Mouse (Mus musculus) urinary bladder, postnatal 10 days (tissue): Measurements from ENCODE around the gene Mmp9.

Source experiments
- DNase-seq: peaks from one replicate; pipeline ENCODE4 v3.0.0; 2022; ENCODE audit warnings: low spot score

Mmp9 gene

DNA sequence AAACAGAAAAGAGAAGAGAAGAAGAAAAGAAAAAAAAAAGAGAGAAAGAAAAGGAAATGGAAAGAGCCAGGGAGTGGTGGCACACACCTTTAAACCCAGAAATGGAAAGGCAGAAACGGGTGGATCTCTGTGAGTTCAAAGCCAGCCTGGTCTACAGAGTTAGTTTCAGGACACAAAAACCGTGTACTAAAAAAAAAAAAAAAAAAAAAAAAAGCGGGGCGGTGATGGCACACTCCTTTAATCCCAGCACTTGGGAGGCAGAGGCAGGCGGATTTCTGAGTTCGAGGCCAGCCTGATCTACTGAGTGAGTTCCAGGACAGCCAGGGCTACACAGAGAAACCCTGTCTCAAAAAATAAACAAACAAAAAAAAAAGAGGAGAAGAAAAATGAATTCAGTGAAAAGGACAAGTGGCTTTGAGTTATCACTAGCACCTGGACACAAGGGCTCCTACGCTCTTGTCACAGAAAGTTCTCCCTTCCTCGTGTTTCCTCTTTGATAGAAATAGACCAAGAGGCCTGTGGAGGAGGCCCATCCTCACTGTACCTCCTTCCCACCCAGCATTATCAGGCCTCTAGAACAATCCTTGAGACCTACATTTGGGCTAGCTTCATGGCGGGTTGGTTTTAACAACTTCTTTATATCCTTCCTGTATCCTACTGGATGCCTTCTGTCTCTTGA is 27.7 kb upstream of the Mmp9 start:
- no peak for DNase-seq

DNA sequence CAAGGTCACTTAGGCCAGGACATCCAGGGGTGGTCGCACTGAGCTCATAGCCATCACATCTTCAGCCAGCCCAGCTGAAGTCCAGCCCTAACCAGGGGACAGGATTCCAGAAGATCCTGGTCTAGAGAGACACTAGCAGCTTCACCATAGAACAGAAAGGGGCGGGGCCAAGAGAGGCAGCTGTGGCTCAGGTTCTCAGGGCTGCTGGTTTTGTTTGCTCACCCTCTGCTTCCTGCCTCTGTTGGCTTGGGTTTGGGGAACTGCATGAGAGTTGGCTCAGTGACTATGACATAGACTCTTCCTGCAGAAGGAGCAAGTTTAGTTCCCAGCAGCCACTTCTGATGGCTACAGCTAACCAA is 27.2 kb upstream of the Mmp9 start:
- DNase-seq, result no peak

DNA sequence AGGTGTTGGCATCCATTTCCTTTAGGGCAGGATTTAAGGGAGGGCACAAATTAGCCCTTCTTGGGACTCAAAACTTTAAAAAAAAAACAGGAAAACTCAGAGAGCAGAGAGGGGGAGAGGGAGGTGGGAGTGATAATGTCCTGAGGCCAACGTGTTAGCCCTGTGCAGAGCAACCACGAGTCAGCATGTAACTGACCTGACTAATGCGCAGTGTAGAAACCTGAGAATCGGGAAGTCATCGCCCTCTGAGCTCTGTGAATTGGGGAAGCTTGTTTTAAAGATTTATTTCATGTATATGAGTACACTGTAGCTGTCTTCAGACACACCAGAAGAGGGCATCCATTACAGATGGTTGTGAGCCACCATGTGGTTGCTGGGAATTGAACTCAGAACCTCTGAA is 23.8 kb upstream of the Mmp9 start:
- no peak for DNase-seq

DNA sequence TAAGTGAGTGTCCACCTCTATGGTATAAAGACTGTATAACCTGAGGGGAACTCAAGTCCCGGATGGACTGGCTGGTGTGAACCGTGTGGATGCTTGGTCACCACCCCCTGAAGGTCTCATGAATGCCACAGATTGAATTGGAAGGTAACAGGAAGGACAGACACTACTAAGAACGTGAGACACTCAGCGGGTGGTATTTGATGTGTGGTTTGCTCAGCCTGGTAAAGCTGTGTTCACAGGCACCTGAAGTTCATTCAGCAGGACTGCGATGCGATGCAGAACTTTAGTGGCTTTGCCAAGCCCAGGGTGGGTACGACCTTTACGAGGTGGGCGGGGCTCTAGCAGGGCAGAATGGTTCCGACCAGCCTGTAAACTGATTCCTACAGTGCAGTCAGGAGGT is 23.2 kb upstream of the Mmp9 start:
- no peak for DNase-seq

DNA sequence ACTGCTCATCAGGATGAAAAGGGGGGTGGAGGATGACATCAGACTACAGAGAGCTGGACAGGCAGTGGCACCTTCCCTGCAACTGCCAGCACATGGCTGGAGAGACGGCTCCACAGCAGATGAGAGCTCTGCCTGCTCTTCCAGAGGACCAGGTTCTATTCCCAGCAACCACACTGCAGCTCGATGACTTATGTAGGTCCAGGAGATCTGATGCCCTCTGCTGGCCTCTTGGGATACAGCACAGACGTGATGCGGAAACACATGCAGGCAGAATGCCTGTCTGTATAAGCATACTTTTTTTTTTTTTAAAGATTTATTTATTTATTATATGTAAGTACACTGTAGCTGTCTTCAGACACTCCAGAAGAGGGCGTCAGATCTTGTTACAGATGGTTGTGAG is 22.3 kb upstream of the Mmp9 start:
- DNase-seq, result no peak

DNA sequence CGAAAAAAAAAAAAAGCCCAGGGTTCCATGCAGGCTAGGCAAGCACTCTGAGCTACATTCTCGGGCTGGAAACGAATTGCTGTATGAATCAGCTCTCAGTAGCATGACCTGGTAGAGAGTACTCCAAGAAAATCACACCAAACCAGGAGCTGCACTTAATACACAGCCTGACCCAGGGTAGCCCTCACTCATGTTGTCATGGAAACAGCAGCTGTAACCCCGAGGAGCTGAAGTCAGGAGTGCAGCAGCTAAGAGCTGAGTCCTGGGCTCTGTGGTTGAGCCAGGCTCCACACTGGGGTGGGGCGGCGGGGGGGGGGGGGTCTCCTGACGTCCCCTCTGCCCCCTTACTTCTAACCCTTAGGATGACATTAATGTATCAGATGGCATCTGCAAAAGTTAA is 18.6 kb upstream of the Mmp9 start:
- DNase-seq, result no peak

DNA sequence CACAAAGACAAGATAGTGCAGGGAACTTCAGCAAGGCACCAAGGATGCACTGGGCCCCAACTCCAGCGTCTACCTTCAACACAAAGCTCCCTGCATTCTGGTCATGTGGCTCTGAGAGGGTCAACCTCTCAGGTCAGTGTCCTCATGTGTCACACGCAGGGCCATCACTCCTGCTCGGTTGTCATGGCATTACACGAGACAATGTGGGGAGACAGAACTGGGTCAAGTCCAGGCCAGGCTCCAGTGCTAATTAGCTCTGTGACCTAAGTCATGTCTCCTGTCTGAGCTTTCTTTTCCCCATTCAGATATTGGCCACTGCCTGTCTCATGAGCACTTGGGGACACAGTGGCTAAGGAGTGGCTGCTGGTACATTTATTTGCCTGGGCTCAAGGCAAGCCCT is 17.3 kb upstream of the Mmp9 start:
- DNase-seq, result no peak

DNA sequence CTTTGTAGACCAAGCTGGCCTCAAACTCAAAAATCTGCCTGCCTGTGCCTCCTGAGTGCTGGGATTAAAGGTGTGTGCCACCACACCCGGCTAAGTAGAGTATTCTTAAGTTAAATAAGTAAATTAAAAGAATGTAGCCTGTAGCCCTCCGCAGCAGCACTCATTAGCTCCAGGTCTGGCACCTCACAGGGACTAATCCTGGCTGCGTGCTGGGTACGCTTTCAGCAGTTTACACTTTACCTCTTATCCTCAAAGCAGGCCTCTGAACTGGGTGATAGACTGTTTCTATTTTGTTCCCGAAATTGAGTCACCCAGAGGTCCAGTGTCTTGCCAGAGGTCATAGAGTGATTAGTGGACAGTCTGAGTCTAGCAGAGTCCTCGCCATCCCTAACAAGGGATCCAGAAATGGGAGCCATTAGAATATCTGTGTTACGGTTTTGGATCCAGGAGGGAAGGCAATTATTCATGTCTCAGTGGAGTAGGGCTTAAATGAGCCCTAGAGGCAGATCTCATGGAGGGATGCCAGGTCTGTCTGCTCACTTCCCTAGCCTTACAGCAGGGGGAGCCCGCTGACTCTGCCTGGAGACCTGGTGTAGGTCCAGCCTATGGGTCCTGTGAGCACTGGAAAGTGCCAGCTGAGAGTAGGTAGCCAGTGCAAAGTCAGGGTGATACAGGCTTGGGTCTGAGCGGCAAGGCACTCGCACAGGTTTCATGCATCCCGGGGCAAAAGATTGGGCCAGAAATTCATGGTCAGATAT is 16.3 kb upstream of the Mmp9 start:
- peak; percentile 44 for DNase-seq

DNA sequence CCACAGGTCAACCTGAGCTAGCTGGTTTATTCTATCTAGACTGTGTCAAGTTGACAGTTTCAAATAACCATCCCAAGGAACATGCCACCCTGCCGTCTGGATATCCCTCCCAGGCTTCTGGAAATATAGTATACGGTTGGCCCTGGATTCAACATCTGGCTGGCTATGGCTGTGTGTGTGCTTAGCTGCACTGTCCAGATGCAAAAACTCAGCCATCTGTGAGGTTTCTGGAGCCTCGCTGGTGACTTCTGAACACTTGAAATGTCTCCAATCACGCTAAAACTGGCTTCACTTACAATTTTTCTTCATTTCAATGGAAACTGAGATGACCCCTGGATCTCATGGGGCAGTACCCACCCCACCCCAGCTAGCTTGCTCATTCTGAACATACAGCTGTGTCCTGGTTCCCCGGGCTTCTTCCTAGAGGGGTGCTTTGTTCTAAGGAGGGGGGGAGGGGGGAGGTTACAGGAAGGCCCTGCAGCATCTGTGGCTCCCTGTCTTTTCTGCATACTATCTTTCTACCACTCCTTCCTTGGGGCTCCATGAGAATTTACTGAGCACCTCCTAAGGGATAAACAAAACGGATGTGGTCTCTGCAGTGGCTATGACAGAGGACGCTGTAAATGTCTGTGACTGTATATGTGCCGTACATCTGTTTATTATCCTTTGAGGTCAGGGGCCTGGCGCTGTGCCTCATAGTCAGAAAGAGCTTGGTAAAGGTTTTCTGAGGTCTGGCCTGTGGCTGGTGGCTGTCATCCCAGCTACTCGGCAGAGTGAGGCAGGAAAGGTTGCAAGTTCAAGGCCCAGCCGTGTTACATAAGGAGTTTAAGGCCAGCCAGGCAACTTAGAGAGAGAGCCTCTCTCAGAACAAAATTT is 9.6 kb upstream of the Mmp9 start:
- no peak for DNase-seq

DNA sequence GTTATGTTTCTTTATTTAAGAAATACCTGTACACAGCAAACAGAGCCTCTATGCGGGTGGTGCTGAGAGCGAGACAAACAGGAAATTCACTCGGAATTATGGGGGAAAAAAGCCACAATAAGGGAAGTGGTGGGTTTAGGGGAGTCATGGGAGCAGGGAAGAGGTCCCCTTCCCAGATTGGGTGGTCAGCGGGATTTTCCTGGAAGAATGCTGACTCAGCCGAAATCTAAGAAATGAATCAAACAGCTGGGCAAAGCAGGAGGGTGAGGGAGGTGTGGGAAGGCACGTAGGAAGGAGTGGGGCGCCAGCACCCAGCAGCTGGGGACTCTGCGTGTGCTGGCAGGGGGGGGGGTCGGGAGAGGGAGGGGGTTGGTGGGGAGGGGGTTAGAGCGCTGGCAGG is 7.0 kb upstream of the Mmp9 start:
- DNase-seq, result no peak

DNA sequence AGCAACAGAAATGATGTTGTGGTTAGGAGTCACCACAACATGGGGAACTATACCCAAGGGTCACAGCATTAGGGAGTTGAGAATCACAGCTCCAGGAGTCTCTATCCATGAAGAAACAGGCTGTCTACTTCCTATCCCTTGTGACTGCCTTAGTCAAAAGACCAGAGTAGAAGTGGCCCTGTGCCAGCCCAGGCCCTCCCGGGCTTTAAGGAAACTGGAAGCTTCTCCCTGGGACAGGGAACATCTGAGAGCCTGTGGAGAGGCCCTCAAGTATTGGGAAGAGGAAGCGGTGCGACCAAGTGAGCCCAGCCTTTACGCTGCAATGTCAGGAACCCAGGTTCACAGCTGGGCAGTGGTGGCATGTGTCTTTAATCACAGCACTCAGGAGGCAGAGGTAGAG is 4.6 kb upstream of the Mmp9 start:
- DNase-seq, result no peak

DNA sequence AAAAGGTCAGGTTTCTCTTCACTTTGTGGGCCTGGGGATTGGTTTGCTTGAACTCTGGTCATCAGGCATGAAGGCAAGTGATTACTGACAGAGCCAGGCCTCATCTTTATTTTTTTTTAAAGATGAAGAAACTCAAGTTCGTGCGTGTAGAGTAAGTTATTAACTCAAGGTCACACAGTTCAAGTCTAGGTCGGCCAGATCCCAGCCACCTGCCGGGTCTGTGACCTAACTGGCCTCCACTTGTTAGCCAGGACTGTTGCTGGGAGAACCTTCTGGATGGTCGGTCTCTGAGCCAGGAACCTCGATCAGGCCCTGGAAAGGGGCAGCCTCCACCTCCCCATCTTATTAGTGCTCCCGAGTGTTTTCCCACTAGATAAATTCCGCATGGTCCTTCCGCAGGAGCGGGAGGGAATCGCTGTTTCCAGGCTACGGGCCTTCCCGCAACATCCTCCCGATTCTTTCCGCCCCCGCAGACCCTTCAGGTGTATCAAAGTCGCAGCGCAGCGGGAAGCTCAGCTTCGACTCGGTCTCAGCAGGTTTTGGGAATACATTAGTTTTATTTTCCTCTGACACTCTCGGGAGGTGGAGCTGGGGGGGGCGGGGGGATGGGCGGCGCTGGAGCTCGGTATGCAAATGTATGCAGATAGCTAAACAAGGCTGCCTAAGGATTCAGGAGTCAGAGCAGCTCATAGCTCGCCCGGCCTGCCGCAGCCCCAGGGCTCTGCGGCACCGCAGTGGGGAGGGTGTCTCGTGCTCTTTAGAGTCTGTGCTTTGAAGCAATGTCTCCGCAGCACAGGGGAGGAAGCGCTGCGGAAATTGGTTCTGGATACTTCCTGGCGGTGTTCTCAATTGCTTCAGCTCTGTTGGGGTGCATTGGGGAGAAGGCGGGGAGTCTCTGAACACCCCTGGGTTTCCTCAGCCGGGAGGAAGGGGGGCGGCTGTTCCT is 2.2 kb upstream of the Mmp9 start:
- DNase-seq, result no peak

DNA sequence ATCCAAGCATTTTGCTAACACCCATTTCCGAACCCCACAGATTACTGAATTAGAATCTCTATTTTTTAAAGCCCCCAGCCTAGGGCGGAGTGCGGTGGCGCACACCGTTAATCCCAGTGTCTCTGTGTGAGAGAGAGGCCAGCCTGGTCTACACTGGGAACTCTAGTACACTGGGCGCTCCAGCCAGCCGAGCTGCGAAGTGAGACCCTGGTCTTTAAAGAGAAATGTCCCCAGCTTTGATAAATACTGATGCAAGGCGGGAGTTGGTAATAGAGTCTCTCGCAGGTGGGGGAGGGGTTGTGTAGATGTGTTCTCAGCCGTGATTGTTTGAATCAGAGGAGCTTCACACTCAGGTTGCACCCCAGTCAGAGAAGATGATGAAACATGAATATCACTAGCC is 1.5 kb upstream of the Mmp9 start:
- no peak for DNase-seq

DNA sequence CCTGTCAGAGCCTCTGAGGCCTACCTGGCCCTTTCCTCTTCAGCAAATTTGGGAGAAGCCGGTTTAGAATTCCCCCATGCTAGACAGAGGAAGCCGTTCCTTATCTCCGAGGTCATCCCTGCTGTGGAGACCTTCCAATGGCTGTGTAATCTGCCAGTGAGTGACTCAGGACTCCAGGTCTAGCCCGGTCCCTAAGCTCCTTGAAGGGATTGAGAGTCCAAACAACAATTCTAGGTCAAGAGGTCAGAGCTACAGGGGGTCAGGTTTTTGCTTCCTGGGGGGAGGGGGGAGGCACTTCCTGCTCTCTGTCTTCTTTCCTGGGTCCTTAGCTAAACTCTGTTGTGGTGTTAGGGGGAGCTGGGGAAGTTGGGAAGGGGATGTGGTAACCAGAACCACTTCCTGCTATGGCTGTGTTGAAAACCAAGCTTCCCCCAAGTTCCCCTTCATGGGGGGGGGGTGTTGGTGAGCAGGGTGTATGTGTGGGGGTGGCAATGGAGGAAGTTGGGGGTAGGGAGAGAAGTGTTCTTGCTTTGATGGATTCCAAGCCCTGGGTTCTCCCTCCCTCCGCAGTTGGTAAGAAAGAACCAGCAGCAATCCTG is 2.2 kb downstream of the Mmp9 start:
- DNase-seq, result no peak

DNA sequence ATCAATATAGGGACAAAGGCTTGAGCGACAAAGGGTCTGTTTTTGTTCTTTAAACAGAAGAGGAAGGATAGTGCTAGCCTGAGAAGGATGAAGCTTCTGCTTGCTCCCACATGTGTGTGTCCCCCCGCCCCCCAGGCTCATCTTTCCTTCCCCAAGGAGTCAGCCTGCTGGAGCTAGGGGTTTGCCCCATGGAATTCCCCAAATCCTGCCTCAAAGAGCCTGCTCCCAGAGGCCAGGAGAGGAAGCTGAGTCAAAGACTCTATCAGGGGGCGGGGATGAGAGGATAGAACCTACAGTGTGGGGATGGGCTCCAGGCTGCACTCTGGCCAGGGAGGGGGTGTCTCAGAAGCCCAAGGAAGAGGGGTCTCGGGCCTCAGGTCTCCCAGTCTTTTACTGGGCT is 6.9 kb downstream of the Mmp9 start:
- DNase-seq, result no peak

DNA sequence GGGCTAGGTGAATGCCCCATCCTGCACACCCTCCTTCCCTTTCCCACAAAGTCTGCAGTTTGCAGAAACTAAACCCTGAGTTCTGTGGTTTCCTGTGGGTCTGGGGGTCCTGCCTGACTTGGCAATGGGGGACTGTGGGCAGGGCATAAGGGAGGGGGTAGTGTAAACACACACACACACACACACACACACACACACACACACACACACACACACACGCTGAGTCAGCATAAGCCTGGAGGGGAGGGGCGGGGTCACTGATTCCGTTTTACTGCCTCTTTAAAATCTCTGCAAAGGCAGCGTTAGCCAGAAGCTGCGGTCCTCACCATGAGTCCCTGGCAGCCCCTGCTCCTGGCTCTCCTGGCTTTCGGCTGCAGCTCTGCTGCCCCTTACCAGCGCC is 7.3 kb downstream of the Mmp9 start:
- no peak for DNase-seq

DNA sequence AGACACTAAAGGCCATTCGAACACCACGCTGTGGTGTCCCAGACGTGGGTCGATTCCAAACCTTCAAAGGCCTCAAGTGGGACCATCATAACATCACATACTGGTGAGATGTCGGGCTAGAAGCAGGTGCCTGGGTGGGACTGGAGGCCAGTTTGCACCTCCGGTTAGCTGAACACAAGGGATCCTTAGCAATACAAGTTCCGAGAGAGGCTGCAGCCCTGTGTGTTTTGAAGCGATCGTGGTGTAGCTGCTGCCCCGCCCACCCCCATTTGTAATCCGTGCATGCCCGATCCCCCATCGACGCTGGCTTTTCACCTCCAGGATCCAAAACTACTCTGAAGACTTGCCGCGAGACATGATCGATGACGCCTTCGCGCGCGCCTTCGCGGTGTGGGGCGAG is 8.4 kb downstream of the Mmp9 start:
- DNase-seq, result no peak

DNA sequence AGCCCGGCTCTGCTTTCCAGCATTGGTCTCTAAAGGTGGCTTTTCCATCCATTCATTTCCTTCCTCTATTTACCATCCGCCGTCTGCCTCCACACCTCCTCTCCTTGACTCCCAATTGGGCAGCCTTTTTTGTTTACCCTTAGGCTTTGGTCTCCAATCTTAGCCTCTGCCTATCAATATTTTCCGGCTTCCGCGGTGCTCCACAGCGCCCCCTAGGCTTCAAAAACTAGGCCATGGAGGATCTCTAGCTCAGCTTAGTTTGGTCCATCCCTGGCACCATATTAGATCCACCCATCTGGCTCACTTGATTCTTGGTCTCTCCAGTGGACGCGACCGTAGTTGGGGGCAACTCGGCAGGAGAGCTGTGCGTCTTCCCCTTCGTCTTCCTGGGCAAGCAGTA is 9.9 kb downstream of the Mmp9 start:
- DNase-seq, result no peak

DNA sequence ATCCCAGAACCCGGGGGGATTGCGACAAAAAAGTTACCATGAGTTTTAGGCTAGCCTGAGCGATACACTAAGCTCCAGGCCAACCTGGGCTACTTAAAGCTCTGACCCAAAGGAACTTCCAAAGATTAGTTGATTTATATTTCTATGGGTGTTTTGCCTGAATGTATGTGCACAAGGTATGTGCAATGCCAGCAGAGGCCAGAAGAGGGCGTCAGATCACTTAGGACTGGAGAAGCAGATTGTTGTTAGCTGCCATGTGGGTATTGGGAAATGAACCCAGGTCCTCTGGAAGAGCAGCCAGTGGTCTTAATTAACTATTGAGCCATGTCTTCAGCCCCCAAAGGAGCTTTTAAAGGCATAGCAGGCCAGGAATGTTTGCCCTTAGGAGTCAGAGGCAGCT is 11.2 kb downstream of the Mmp9 start:
- no peak for DNase-seq

DNA sequence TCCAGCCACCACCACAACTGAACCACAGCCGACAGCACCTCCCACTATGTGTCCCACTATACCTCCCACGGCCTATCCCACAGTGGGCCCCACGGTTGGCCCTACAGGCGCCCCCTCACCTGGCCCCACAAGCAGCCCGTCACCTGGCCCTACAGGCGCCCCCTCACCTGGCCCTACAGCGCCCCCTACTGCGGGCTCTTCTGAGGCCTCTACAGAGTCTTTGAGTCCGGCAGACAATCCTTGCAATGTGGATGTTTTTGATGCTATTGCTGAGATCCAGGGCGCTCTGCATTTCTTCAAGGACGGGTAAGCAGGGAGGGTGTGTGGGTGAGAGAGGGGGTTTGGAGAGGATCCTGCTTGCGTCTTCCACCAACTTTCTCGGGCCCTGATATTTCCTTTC is 11.9 kb downstream of the Mmp9 start:
- no peak for DNase-seq

DNA sequence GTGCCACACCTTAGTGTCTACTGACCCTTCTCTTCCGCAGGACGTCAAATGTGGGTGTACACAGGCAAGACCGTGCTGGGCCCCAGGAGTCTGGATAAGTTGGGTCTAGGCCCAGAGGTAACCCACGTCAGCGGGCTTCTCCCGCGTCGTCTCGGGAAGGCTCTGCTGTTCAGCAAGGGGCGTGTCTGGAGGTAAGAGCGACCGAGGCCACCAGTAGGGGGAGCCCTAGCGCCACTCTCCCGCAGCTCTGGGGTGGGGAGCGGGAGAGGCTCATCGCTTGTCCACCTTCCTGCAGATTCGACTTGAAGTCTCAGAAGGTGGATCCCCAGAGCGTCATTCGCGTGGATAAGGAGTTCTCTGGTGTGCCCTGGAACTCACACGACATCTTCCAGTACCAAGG is 12.6 kb downstream of the Mmp9 start:
- peak; percentile 41 for DNase-seq

DNA sequence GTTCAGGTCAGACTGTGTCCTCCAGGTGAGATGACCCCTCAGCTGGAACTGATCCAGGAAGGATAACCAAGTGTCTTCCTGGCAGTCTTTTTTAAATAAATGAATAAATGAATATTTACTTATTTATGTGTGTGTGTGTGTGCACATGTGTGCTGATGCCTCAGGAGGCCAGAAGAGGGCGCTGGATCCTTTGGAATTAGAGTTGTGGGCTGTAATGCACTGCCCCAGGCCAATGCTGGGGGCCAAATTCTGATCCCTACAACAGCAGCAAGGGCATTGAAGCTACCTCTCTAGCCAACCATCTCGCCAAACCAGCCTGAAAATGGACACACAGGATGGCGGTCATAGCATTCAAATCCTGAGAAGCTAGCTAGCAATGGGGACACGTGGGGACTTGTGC is 15.1 kb downstream of the Mmp9 start:
- no peak for DNase-seq
